Mouse (Mus musculus): Measurements from ENCODE around the gene Slc6a1.
"Not testable (repeated sequence)": the region's sequence is repeated elsewhere in the genome, so short reads cannot be mapped to it uniquely, and the experiment has no call there.

Slc6a1 gene

GRCm38 (mm10) chr6:114290184-114290583 is 7.7 kb downstream of the Slc6a1 start:
- DNase-seq (ENCODE audit: low spot score), result no peak

GRCm38 (mm10) chr6:114290929-114291328 is 8.5 kb downstream of the Slc6a1 start:
- DNase-seq (ENCODE audit: low spot score), result no peak

- no peak for DNase-seq (ENCODE audit: low spot score)
Measured at GRCm38 (mm10) chr6:114291396-114291795, 9.0 kb downstream of the Slc6a1 start.

GRCm38 (mm10) chr6:114293511-114293910 is 11.1 kb downstream of the Slc6a1 start:
- no peak for DNase-seq (ENCODE audit: low spot score)

GRCm38 (mm10) chr6:114295086-114295485 is 12.7 kb downstream of the Slc6a1 start:
- DNase-seq (ENCODE audit: low spot score), result no peak

- DNase-seq (ENCODE audit: low spot score), result no peak
Measured at GRCm38 (mm10) chr6:114297260-114298002, 15.0 kb downstream of the Slc6a1 start.

- DNase-seq (ENCODE audit: low spot score), result no peak
Measured at GRCm38 (mm10) chr6:114299699-114300098, 17.3 kb downstream of the Slc6a1 start.

GRCm38 (mm10) chr6:114300737-114301136 is 18.3 kb downstream of the Slc6a1 start:
- DNase-seq (ENCODE audit: low spot score), result no peak

GRCm38 (mm10) chr6:114304668-114305067 is 22.2 kb downstream of the Slc6a1 start:
- DNase-seq (ENCODE audit: low spot score), result no peak

GRCm38 (mm10) chr6:114320511-114320910 is 38.1 kb downstream of the Slc6a1 start:
- DNase-seq (ENCODE audit: low spot score), result no peak

- DNase-seq (ENCODE audit: low spot score), result no peak
Measured at GRCm38 (mm10) chr6:114321146-114321545, 38.7 kb downstream of the Slc6a1 start.

GRCm38 (mm10) chr6:114322914-114323313 is 40.5 kb downstream of the Slc6a1 start:
- no peak for DNase-seq (ENCODE audit: low spot score)

- DNase-seq (ENCODE audit: low spot score), result no peak
Measured at GRCm38 (mm10) chr6:114324808-114325207, 42.4 kb downstream of the Slc6a1 start.

- no peak for DNase-seq (ENCODE audit: low spot score)
Measured at GRCm38 (mm10) chr6:114329597-114330470, 47.4 kb downstream of the Slc6a1 start.

GRCm38 (mm10) chr6:114331926-114332325 is 49.5 kb downstream of the Slc6a1 start:
- DNase-seq (ENCODE audit: low spot score), result no peak

GRCm38 (mm10) chr6:114336128-114336943 is 53.9 kb downstream of the Slc6a1 start:
- DNase-seq (ENCODE audit: low spot score), result no peak

- DNase-seq (ENCODE audit: low spot score), result no peak
Measured at GRCm38 (mm10) chr6:114336944-114337215, 54.4 kb downstream of the Slc6a1 start.

- DNase-seq (ENCODE audit: low spot score), result not testable (repeated sequence)
Measured at GRCm38 (mm10) chr6:114341381-114341780, 58.9 kb downstream of the Slc6a1 start.

GRCm38 (mm10) chr6:114343740-114344139 is 61.3 kb downstream of the Slc6a1 start:
- peak; percentile 11 for DNase-seq (ENCODE audit: low spot score)

GRCm38 (mm10) chr6:114345156-114345555 is 62.7 kb downstream of the Slc6a1 start:
- DNase-seq (ENCODE audit: low spot score), result peak; percentile 21

GRCm38 (mm10) chr6:114347831-114348754 is 65.7 kb downstream of the Slc6a1 start:
- DNase-seq (ENCODE audit: low spot score), result no peak

All from ovary, postnatal 10 days (tissue).